Mouse (Mus musculus): ENCODE results near the gene Mrpl39. TPM values are rescaled to one million over a fixed set of nuclear protein-coding genes. Genes with fewer than 3 reads are reported as not detected.

Gene Mrpl39
- polyA plus RNA-seq, 1 experiment from 2014 or later, result 56.2 TPM

DNA sequence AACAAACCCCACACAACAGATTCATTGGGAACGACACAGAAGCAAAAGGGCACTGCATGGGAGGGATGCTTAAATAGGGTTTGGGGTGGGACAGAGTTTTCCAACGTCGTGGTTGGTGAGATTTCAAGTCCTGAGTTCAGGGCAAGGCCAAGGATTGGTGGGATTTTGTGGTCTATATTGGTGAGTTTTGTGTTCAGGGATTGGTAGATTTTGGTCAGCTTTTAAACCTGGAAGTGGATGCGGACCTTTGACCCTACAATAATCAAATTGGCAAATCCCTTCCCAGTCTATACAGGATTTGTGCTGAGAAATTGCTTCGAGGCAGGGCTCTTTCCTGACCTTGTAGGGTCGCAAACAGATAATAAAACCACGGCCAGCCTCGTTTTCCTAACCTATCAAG lies 32.4 kb upstream of the Mrpl39 start:
- Histone ChIP-seq H3K4me2 (replicated peaks; ENCODE audit: low read depth, low read length) (no peak overlapping the region), H3K9ac (ENCODE audit: low read depth, low read length) (no peak overlapping the region), H3K9me3 (ENCODE audit: control insufficient read depth, low read length) (no peaks in the 10 kb centered on the region), H3K36me3 (ENCODE audit: control insufficient read depth, insufficient read depth, low read length) (no peaks in the 10 kb centered on the region), H3K4me3 (ENCODE audit: low read depth, low read length) (no peak overlapping the region), H3K27ac (ENCODE audit: low read depth, low read length) (no peak overlapping the region), H3K27me3 (ENCODE audit: control insufficient read depth, insufficient read depth, low read length) (no peaks in the 10 kb centered on the region), H3K4me1 (replicated peaks; ENCODE audit: control insufficient read depth, insufficient read depth, low read length) (no peaks in the 10 kb centered on the region)
- 87% methylated on average over 8 of the region's 8 CpGs for WGBS
- DNase-seq (ENCODE audit: low spot score) (no peak), ATAC-seq (ENCODE audit: low FRiP score) (no peak)

DNA sequence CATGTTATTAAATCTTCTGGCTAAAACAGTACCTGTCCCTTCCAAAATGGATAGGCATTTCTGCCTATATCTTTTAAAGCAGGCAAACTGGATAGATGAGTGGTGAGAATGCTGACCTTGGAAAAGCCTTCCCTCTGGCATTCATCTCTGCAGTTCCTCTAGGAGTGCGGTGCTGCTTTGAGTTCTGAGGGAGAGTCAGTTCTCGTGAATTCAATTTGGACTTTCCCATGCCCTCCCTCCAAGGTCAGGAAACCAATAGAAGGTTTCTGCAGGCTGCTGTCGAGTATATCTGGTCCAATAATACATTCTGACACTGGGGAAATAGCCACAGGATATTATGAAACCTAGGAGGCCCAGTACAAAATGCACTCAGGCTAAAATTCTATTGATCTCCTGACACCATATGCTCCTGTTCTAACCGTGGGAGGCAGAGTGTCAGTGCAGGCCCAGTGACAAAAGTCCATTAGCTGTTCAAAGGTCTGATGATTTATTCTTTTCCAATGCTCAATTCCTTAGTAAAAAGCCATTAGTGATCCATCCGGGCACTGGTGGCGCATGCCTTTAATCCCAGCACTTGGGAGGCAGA lies 10.3 kb upstream of the Mrpl39 start:
- Histone ChIP-seq H3K27me3 (ENCODE audit: control insufficient read depth, insufficient read depth, low read length) (no peaks in the 10 kb centered on the region), H3K36me3 (ENCODE audit: control insufficient read depth, insufficient read depth, low read length) (no peaks in the 10 kb centered on the region), H3K4me2 (replicated peaks; ENCODE audit: low read depth, low read length) (no peak overlapping the region), H3K9ac (ENCODE audit: low read depth, low read length) (no peak overlapping the region), H3K9me3 (ENCODE audit: control insufficient read depth, low read length) (no peaks in the 10 kb centered on the region), H3K4me1 (replicated peaks; ENCODE audit: control insufficient read depth, insufficient read depth, low read length) (no peaks in the 10 kb centered on the region), H3K27ac (ENCODE audit: low read depth, low read length) (no peak overlapping the region), H3K4me3 (ENCODE audit: low read depth, low read length) (no peak overlapping the region)
- 72% methylated on average over 6 of the region's 6 CpGs for WGBS
- ATAC-seq (ENCODE audit: low FRiP score), result no peak
- DNase-seq (ENCODE audit: low spot score), result no peak

DNA sequence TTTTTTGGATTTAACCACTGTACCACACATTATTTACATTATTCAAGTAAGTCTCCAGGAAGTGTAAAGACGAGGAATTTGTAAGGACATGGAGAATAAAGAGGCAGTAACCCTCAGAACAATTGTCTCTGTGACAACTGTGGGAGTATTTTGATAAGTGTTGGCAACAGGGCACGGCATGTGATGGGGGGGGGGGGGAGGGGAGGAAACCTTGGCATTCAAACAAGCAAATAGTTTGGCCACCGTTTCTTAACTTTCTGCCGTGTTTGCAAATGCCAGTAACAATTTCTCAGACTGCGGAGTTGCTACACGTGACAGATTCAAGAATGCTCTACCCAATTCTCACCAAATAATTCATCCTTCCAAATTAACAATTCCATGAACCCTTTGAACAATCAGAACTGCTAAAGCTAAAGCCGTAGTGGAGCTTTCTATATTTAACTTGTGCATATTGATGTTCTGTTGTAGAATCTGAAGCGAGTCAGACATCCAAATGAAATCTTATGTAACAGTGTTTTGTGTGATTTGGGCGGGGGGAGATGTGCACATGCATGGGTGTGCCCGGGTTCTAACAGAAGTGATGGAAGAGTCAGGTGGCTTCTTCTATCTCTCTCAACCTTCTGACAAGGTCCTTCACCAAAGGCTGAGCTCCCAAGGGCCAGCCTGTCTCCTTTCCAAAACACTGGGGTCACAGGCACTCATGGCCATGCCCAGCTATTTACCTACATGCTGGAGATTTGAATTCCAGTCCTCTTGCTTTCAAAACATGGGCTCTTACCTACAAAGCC lies 9.4 kb upstream of the Mrpl39 start:
- Histone ChIP-seq H3K27ac (ENCODE audit: low read depth, low read length) (no peak overlapping the region), H3K4me3 (ENCODE audit: low read depth, low read length) (no peak overlapping the region), H3K9ac (ENCODE audit: low read depth, low read length) (no peak overlapping the region), H3K27me3 (ENCODE audit: control insufficient read depth, insufficient read depth, low read length) (no peaks in the 10 kb centered on the region), H3K4me2 (replicated peaks; ENCODE audit: low read depth, low read length) (no peak overlapping the region), H3K36me3 (ENCODE audit: control insufficient read depth, insufficient read depth, low read length) (no peaks in the 10 kb centered on the region), H3K9me3 (ENCODE audit: control insufficient read depth, low read length) (no peaks in the 10 kb centered on the region), H3K4me1 (replicated peaks; ENCODE audit: control insufficient read depth, insufficient read depth, low read length) (no peaks in the 10 kb centered on the region)
- ATAC-seq (ENCODE audit: low FRiP score), result no peak
- WGBS, result 79% methylated on average over 10 of the region's 10 CpGs
- DNase-seq (ENCODE audit: low spot score), result no peak

DNA sequence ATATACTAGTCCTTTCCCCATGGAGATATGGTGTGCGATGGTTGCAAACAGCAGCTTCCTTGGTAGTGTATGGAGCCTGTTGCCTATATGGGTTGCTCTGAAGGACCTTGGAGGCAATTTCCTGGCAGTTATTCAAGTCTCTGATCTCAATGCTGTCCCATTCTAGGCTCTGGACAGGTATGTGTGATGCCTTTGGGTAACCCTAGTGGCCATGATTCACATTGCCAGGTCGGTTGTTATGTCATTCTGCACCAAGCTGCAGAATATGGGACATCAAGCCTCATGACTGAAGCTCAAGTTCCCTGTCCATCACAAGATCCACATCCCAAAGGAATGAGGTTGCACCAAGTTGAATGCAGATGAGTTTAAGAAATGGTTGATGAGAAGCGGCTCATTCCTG lies 1.8 kb upstream of the Mrpl39 start:
- Histone ChIP-seq H3K36me3 (ENCODE audit: control insufficient read depth, insufficient read depth, low read length) (no peaks in the 10 kb centered on the region), H3K27ac (ENCODE audit: low read depth, low read length) (no peak overlapping the region), H3K27me3 (ENCODE audit: control insufficient read depth, insufficient read depth, low read length) (no peaks in the 10 kb centered on the region), H3K4me1 (replicated peaks; ENCODE audit: control insufficient read depth, insufficient read depth, low read length) (0 out of 2 replicates have a peak, but pooled peaks cover 2% of the 10 kb centered on the region), H3K4me3 (ENCODE audit: low read depth, low read length) (no peak overlapping the region), H3K9ac (ENCODE audit: low read depth, low read length) (no peak overlapping the region), H3K9me3 (ENCODE audit: control insufficient read depth, low read length) (no peaks in the 10 kb centered on the region), H3K4me2 (replicated peaks; ENCODE audit: low read depth, low read length) (no peak overlapping the region)
- ATAC-seq (ENCODE audit: low FRiP score) (no peak), DNase-seq (ENCODE audit: low spot score) (no peak)
- WGBS, result 78% methylated on average over 3 of the region's 3 CpGs

DNA sequence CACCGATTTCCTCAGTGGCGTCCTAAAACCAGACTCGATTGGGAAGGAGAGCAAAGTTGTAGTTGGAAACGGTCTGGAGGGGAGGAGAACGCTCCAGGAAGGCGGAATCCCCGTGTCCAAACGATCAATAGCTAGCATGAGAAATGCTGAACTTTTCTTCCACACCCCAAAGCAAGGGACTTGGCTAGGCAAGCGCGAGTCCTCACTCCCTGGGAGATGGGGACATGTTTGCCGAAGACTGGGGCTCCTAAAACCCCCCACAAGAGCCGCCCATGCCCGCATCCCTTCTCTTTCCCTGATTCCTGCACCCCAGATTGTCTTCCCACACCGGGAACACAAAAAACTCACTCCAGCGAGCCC lies 756 bp downstream of the Mrpl39 start:
- H3K27ac ChIP-seq (ENCODE audit: low read depth, low read length), result no peak overlapping the region
- peak overlapping the region; percentile 58 for H3K4me2 ChIP-seq (replicated peaks; ENCODE audit: low read depth, low read length)
- H3K36me3 ChIP-seq (ENCODE audit: control insufficient read depth, insufficient read depth, low read length), result no peaks in the 10 kb centered on the region
- 0 out of 2 replicates have a peak, but pooled peaks cover 2% of the 10 kb centered on the region for H3K4me1 ChIP-seq (replicated peaks; ENCODE audit: control insufficient read depth, insufficient read depth, low read length)
- WGBS, result under 1% methylated on average over 15 of the region's 15 CpGs
- peak overlapping the region; percentile 42 for H3K4me3 ChIP-seq (ENCODE audit: low read depth, low read length)
- H3K27me3 ChIP-seq (ENCODE audit: control insufficient read depth, insufficient read depth, low read length), result no peaks in the 10 kb centered on the region
- no peaks in the 10 kb centered on the region for H3K9me3 ChIP-seq (ENCODE audit: control insufficient read depth, low read length)
- ATAC-seq (ENCODE audit: low FRiP score), result peak; percentile 74
- peak overlapping the region; percentile 64 for H3K9ac ChIP-seq (ENCODE audit: low read depth, low read length)
- DNase-seq (ENCODE audit: low spot score), result no peak

DNA sequence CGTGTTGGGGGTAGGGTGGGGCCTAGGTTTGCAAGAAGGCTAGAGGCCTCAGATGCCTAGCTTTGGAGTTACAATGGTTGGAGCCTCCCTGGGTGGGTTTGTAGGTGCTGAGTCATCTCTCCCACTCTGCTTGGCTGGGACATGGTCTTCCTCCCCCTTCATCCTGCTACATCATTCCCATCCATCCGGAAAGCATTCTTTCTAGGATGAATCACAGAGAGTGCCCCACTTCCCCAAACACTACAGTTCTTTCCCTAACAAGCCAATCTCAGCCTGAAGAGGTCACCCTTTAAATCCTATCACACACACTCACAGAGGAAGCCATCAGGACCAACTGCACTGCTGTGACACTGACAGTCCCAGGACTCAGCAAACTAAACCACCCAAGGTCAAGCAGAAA lies 14.9 kb downstream of the Mrpl39 start:
- Histone ChIP-seq H3K4me1 (replicated peaks; ENCODE audit: control insufficient read depth, insufficient read depth, low read length) (no peaks in the 10 kb centered on the region), H3K4me2 (replicated peaks; ENCODE audit: low read depth, low read length) (no peak overlapping the region), H3K9ac (ENCODE audit: low read depth, low read length) (no peak overlapping the region), H3K9me3 (ENCODE audit: control insufficient read depth, low read length) (no peaks in the 10 kb centered on the region), H3K27me3 (ENCODE audit: control insufficient read depth, insufficient read depth, low read length) (no peaks in the 10 kb centered on the region), H3K4me3 (ENCODE audit: low read depth, low read length) (no peak overlapping the region), H3K27ac (ENCODE audit: low read depth, low read length) (no peak overlapping the region), H3K36me3 (ENCODE audit: control insufficient read depth, insufficient read depth, low read length) (peaks cover 6% of the 10 kb centered on the region)
- DNase-seq (ENCODE audit: low spot score) (no peak), ATAC-seq (ENCODE audit: low FRiP score) (no peak)
- WGBS, result 93% methylated on average over 2 of the region's 2 CpGs

DNA sequence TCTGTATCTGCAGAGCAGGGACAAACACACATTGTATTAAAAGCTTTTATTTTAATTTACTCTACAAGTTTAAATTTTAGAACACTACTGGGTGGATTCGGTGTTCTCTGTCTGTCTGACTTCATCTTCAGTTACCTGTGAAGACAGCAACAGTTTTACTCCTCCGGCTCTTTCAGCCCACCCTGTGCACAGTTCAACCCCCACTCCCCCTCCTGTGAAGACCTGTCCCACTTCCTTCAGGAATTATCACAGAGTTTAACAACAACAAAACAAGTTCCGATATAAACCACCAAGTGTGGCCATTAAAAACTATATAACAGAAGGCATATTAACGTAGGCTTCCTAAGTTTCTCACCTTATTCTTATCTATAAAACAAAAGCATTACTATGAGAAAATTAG lies 17.3 kb downstream of the Mrpl39 start:
- H3K36me3 ChIP-seq (ENCODE audit: control insufficient read depth, insufficient read depth, low read length), result peaks cover 2% of the 10 kb centered on the region; the same call in 1 of the 2 replicates
- H3K27me3 ChIP-seq (ENCODE audit: control insufficient read depth, insufficient read depth, low read length), result no peaks in the 10 kb centered on the region
- no peak overlapping the region for H3K27ac ChIP-seq (ENCODE audit: low read depth, low read length)
- ATAC-seq (ENCODE audit: low FRiP score), result no peak
- no peaks in the 10 kb centered on the region for H3K9me3 ChIP-seq (ENCODE audit: control insufficient read depth, low read length)
- DNase-seq (ENCODE audit: low spot score), result no peak
- H3K9ac ChIP-seq (ENCODE audit: low read depth, low read length), result no peak overlapping the region
- 93% methylated on average over 4 of the region's 4 CpGs for WGBS
- H3K4me1 ChIP-seq (replicated peaks; ENCODE audit: control insufficient read depth, insufficient read depth, low read length), result no peaks in the 10 kb centered on the region
- H3K4me3 ChIP-seq (ENCODE audit: low read depth, low read length), result no peak overlapping the region
- H3K4me2 ChIP-seq (replicated peaks; ENCODE audit: low read depth, low read length), result no peak overlapping the region

DNA sequence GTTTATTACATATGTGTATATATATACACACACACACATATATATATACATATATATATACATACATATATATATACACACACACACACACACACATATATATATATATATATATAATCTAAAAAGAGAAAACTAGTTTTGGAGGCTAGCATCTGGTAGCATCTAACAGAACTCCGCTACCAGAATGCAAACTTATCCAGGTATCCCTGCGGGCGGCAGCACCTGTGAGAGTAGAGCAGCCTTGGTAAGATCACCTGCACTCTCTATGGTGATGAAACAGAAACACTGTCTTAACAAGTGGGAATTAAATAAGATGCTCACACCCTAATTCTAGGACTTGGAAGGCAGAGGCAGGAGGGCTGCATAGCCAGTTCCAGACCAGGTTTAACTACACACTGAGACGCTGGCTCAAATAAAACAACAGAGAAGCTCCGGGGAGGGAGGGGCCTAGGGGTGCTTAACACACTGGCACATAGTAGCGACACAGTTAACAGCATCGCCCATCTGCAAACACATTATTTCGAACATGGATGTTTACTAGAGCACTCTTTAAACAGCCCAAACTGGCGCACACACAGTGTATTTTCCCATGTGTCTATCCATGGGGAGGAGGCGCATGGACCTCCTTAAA lies 17.8 kb downstream of the Mrpl39 start:
- Histone ChIP-seq H3K9ac (ENCODE audit: low read depth, low read length) (no peak overlapping the region), H3K4me2 (replicated peaks; ENCODE audit: low read depth, low read length) (no peak overlapping the region), H3K27ac (ENCODE audit: low read depth, low read length) (no peak overlapping the region), H3K27me3 (ENCODE audit: control insufficient read depth, insufficient read depth, low read length) (no peaks in the 10 kb centered on the region), H3K36me3 (ENCODE audit: control insufficient read depth, insufficient read depth, low read length) (no peaks in the 10 kb centered on the region), H3K4me1 (replicated peaks; ENCODE audit: control insufficient read depth, insufficient read depth, low read length) (no peaks in the 10 kb centered on the region), H3K4me3 (ENCODE audit: low read depth, low read length) (no peak overlapping the region), H3K9me3 (ENCODE audit: control insufficient read depth, low read length) (no peaks in the 10 kb centered on the region)
- 96% methylated on average over 10 of the region's 10 CpGs for WGBS
- ATAC-seq (ENCODE audit: low FRiP score), result no peak
- no peak for DNase-seq (ENCODE audit: low spot score)

All from hindbrain, embryonic 11.5 days (tissue).